Mouse (Mus musculus) CH12.LX (cell line): ENCODE results near the gene Gm43191.

ENCODE experiments used
- CHD1 ChIP-seq: IDR thresholded peaks from 2 replicates; pipeline ENCODE4 v1.6.1; 2012; ENCODE audit warnings: low read depth, low read length, improper control_type of control experiment, inconsistent platforms
- CHD2 ChIP-seq: IDR thresholded peaks from 2 replicates; pipeline ENCODE4 v1.6.1; 2011; ENCODE audit warnings: low read length, improper control_type of control experiment
- CTCF ChIP-seq, 2 experiments: IDR thresholded peaks in 1 of 2; conservative IDR thresholded peaks in 1 of 2; 2 replicates each; pipeline ENCODE4 v1.5.1; 2011 to 2012; ENCODE audit warnings: low read depth in 2 of 2, low read length in 2 of 2, improper control_type of control experiment in 1 of 2, inconsistent platforms in 1 of 2, mild to moderate bottlenecking in 1 of 2, moderate library complexity in 1 of 2
- E2F4 ChIP-seq: IDR thresholded peaks from 2 replicates; pipeline ENCODE4 v1.6.1; 2011; ENCODE audit warnings: low read depth, low read length, improper control_type of control experiment; ENCODE audit not compliant: insufficient replicate concordance
- EP300 ChIP-seq: IDR thresholded peaks from 2 replicates; pipeline ENCODE4 v1.6.1; 2011; ENCODE audit warnings: low read length, improper control_type of control experiment
- GABPA ChIP-seq: IDR thresholded peaks from 2 replicates; pipeline ENCODE4 v1.6.1; 2012; ENCODE audit warnings: low read depth, low read length, improper control_type of control experiment, inconsistent platforms; ENCODE audit not compliant: insufficient replicate concordance
- MAX ChIP-seq: IDR thresholded peaks from 2 replicates; pipeline ENCODE4 v1.6.1; 2011; ENCODE audit warnings: low read length, improper control_type of control experiment
- MAZ ChIP-seq: IDR thresholded peaks from 2 replicates; pipeline ENCODE4 v1.6.1; 2012; ENCODE audit warnings: low read depth, mild to moderate bottlenecking, inconsistent platforms, low read length, improper control_type of control experiment, moderate library complexity
- MEF2A ChIP-seq: IDR thresholded peaks from 2 replicates; pipeline ENCODE4 v1.6.1; 2014; ENCODE audit warnings: low read depth, mild to moderate bottlenecking, inconsistent platforms, low read length, improper control_type of control experiment, borderline replicate concordance
- POLR2A ChIP-seq: IDR thresholded peaks from 2 replicates; pipeline ENCODE4 v1.6.1; 2011; ENCODE audit warnings: low read depth, mild to moderate bottlenecking, improper control_type of control experiment, low read length
- POLR2AphosphoS2 ChIP-seq: IDR thresholded peaks from 2 replicates; pipeline ENCODE4 v1.6.1; 2011; ENCODE audit warnings: low read depth, low read length, improper control_type of control experiment
- USF1 ChIP-seq: IDR thresholded peaks from 2 replicates; pipeline ENCODE4 v1.6.1; 2014; ENCODE audit warnings: low read depth, mild to moderate bottlenecking, inconsistent platforms, low read length, improper control_type of control experiment
- ZNF384 ChIP-seq: IDR thresholded peaks from 2 replicates; pipeline ENCODE4 v1.6.1; 2012; ENCODE audit warnings: low read depth, low read length, improper control_type of control experiment, inconsistent platforms

- TF ChIP-seq POLR2A (no peak), CHD2 (no peak), CTCF (conservative IDR thresholded peaks at IDR 0.05 in 1 of 2, IDR thresholded peaks at IDR 0.05 in 1 of 2; ENCODE audit: low read depth in 2 of 2, low read length in 2 of 2) (no peak), CHD1 (peak; percentile 31; the same call in 1 of the 2 replicates), MAZ (no peak), EP300 (peak; percentile 68), MEF2A (no peak), GABPA (no peak), USF1 (no peak), POLR2AphosphoS2 (no peak), MAX (no peak), E2F4 (no peak), ZNF384 (no peak)
These were observed 24.7 kb downstream of the Gm43191 start for GRCm38 (mm10) chr3:116656184-116656965.
